ENCODE assay signal across 8 mouse cellular contexts in genomic region chr16:70313496-70313885, GRCm38 (mm10). TPM values are rescaled to one million over a fixed set of nuclear protein-coding genes. Genes with fewer than 3 reads are reported as not detected.
DNase-seq lines count a peak whose midpoint lies in the region; ATAC-seq and TF ChIP-seq lines count a peak whose summit lies in the region.

No protein-coding gene starts in this region.

- WGBS in forebrain, embryonic 11.5 days, result 6% methylated on average over 7 of the region's 7 CpGs
- WGBS in limb, embryonic 13.5 days, result 3% methylated on average over 7 of the region's 7 CpGs
- 2% methylated on average over 7 of the region's 7 CpGs for WGBS in small intestine, adult 2 months

- no peaks in the 10 kb centered on the region for H3K36me3 ChIP-seq in forebrain, embryonic 11.5 days (ENCODE audit: control insufficient read depth, insufficient read depth, low read length)
- no peaks in the 10 kb centered on the region for H3K36me3 ChIP-seq in limb, embryonic 13.5 days
- H3K36me3 ChIP-seq in small intestine, adult 2 months (ENCODE audit: control insufficient read depth, insufficient read depth, low read length), result no peaks in the 10 kb centered on the region

- peak overlapping the region; percentile 85 for H3K9ac ChIP-seq in forebrain, embryonic 11.5 days (ENCODE audit: low read length)
- peak overlapping the region; percentile 86 for H3K9ac ChIP-seq in limb, embryonic 13.5 days

- peak overlapping the region; percentile 68 for H3K27ac ChIP-seq in forebrain, embryonic 11.5 days (ENCODE audit: low read depth, low read length)
- H3K27ac ChIP-seq in limb, embryonic 13.5 days, result peak overlapping the region; percentile 94; the same call in 1 of the 2 replicates
- H3K27ac ChIP-seq in small intestine, adult 2 months (ENCODE audit: insufficient read depth, low read depth, low read length), result peak overlapping the region; percentile 80

- H3K4me1 ChIP-seq in forebrain, embryonic 11.5 days (replicated peaks; ENCODE audit: control insufficient read depth, insufficient read depth, low read length), result no peaks in the 10 kb centered on the region; the same call in 1 of the 2 replicates
- H3K4me1 ChIP-seq in limb, embryonic 13.5 days, result no peaks in the 10 kb centered on the region
- no peaks in the 10 kb centered on the region for H3K4me1 ChIP-seq in small intestine, adult 2 months (ENCODE audit: control insufficient read depth, insufficient read depth, insufficient read length, low read length)

- H3K4me3 ChIP-seq in forebrain, embryonic 11.5 days (ENCODE audit: low read depth, low read length), result peak overlapping the region; percentile 59
- H3K4me3 ChIP-seq in limb, embryonic 13.5 days, result peak overlapping the region; percentile 62
- H3K4me3 ChIP-seq in small intestine, adult 2 months (ENCODE audit: low read depth, low read length), result peak overlapping the region; percentile 81

- H3K4me2 ChIP-seq in forebrain, embryonic 11.5 days (ENCODE audit: low read depth, low read length, severe bottlenecking), result peak overlapping the region; percentile 61
- peak overlapping the region; percentile 63 for H3K4me2 ChIP-seq in limb, embryonic 13.5 days (replicated peaks)

- peak; percentile 27 for DNase-seq in retina, embryonic 14.5 days (ENCODE audit: low spot score)
- no peak for DNase-seq in retina, postnatal 1 day
- no peak for DNase-seq in forebrain, embryonic 11.5 days (ENCODE audit: low spot score)
- no peak for DNase-seq in thymus, postnatal 36 days
- no peak for DNase-seq in embryo, embryonic 10 days (ENCODE audit: low spot score)
- DNase-seq in thymus, postnatal 25 days, result no peak

- no peak for TF ChIP-seq POLR2A in small intestine, adult 2 months (IDR thresholded peaks at IDR 0.05; ENCODE audit: low read depth, low read length)

- ATAC-seq in forebrain, embryonic 11.5 days (replicated peaks; ENCODE audit: low FRiP score), result no peak
- no peak for ATAC-seq in limb, embryonic 13.5 days (ENCODE audit: low FRiP score, low read depth)

- TF ChIP-seq CTCF in small intestine, adult 2 months (IDR thresholded peaks at IDR 0.05; ENCODE audit: extremely low read depth, insufficient read length, insufficient replicate concordance, low read depth, low read length), result no peak

- no peaks in the 10 kb centered on the region for H3K27me3 ChIP-seq in forebrain, embryonic 11.5 days (ENCODE audit: control insufficient read depth, insufficient read depth, low read length)
- H3K27me3 ChIP-seq in limb, embryonic 13.5 days, result no peaks in the 10 kb centered on the region
- no peaks in the 10 kb centered on the region for H3K27me3 ChIP-seq in small intestine, adult 2 months (ENCODE audit: control insufficient read depth, insufficient read depth, low read length)

- H3K9me3 ChIP-seq in forebrain, embryonic 11.5 days (ENCODE audit: control insufficient read depth, low read length), result no peaks in the 10 kb centered on the region
- no peaks in the 10 kb centered on the region for H3K9me3 ChIP-seq in limb, embryonic 13.5 days

RNA-seq across cellular contexts. Expression of gene Gbe1, which starts 0.3 kb away (rescaled TPM):
- 26.0 and 26.3 TPM in 2 replicates for polyA plus RNA-seq in forebrain, embryonic 11.5 days (2014; fragmentation: Nextera tagmentation; extraction: Ambion mirVana)
- polyA plus RNA-seq in limb, embryonic 13.5 days (2015; fragmentation: Nextera tagmentation; extraction: Ambion mirVana), result 17.8 and 19.4 TPM in 2 replicates
- polyA plus RNA-seq in small intestine, adult 2 months (2012; rRNA removed), result 1.4 and 2.4 TPM in 2 replicates
